Mouse (Mus musculus): ENCODE data around the gene Tap2. TPM values are rescaled to one million over a fixed set of nuclear protein-coding genes. Genes with fewer than 3 reads are reported as not detected.
"Not testable (repeated sequence)": the region's sequence is repeated elsewhere in the genome, so short reads cannot be mapped to it uniquely, and the experiment has no call there.

The Tap2 gene
- total and polyA plus RNA-seq, 3 experiments = 54.8 to 121 (median 110) TPM

GRCm38 (mm10) chr17:34218675-34219074, 15.3 kb downstream of the Tap2 start:
- TF ChIP-seq KAT2A (IDR thresholded peaks at IDR 0.05; ENCODE audit: insufficient replicate concordance, low read length) = no peak
- Histone ChIP-seq H3K9me3 (replicated peaks; ENCODE audit: low read length) (no peaks in the 10 kb centered on the region), H3K27ac (ENCODE audit: insufficient read depth, low read depth) (no peak overlapping the region), H3K4me1 (ENCODE audit: control insufficient read depth in 1 of 2, insufficient read depth in 2 of 2) (peaks cover 0 to 6% of the 10 kb centered on the region in 2 experiments; a peak in 2 of 4 replicates), H3K4me2 (ENCODE audit: insufficient read depth, low read depth, poor library complexity, severe bottlenecking) (no peak overlapping the region), H3K36me3 (replicated peaks in 1 of 2; ENCODE audit: control insufficient read depth in 1 of 2, insufficient read depth in 1 of 2, low read length in 1 of 2) (peaks cover 36 to 51% of the 10 kb centered on the region in 2 experiments), H3K4me3 (replicated peaks in 1 of 3; ENCODE audit: low read depth in 2 of 3, low read length in 2 of 3, poor library complexity in 1 of 3) (no peak overlapping the region), H3K79me2 (replicated peaks; ENCODE audit: control insufficient read depth, extremely low read depth, insufficient read depth, poor library complexity, severe bottlenecking) (0 out of 2 replicates have a peak, but pooled peaks cover 3% of the 10 kb centered on the region), H3K9ac (ENCODE audit: insufficient read depth, low read depth) (no peak overlapping the region), H3K27me3 (replicated peaks) (no peaks in the 10 kb centered on the region)
- DNase-seq (ENCODE audit: extremely low read depth) = no peak
- in situ Hi-C loops (cut with MboI; ENCODE audit: low pct_ligation_motif_present, low pct_unique_long_range_greater_than_20kb, low sequenced_read_pairs) (no loop called here), dilution Hi-C loops (cut with MboI; ENCODE audit: extremely low pct_ligation_motif_present, extremely low pct_unique_long_range_greater_than_20kb, low sequenced_read_pairs) (no loop called here)

- dilution Hi-C loops (cut with MboI; ENCODE audit: extremely low pct_ligation_motif_present, extremely low pct_unique_long_range_greater_than_20kb, low sequenced_read_pairs); H3K27ac ChIP-seq (ENCODE audit: insufficient read depth, low read depth); H3K9ac ChIP-seq (ENCODE audit: insufficient read depth, low read depth); H3K4me2 ChIP-seq (ENCODE audit: insufficient read depth, low read depth, poor library complexity, severe bottlenecking); in situ Hi-C loops (cut with MboI; ENCODE audit: low pct_ligation_motif_present, low pct_unique_long_range_greater_than_20kb, low sequenced_read_pairs); H3K4me3 ChIP-seq (replicated peaks in 1 of 3; ENCODE audit: low read depth in 2 of 3, low read length in 2 of 3, poor library complexity in 1 of 3); H3K9me3 ChIP-seq (replicated peaks; ENCODE audit: low read length); H3K79me2 ChIP-seq (replicated peaks; ENCODE audit: control insufficient read depth, extremely low read depth, insufficient read depth, poor library complexity, severe bottlenecking); H3K4me1 ChIP-seq (ENCODE audit: control insufficient read depth in 1 of 2, insufficient read depth in 2 of 2); H3K27me3 ChIP-seq (replicated peaks): not testable (repeated sequence)
- H3K36me3 ChIP-seq (replicated peaks in 1 of 2; ENCODE audit: control insufficient read depth in 1 of 2, insufficient read depth in 1 of 2, low read length in 1 of 2) = peaks cover 32 to 47% of the 10 kb centered on the region in 2 experiments
- peak; percentile 33 for TF ChIP-seq RAD21 (IDR thresholded peaks at IDR 0.05; ENCODE audit: low read depth, low read length)
- peak; percentile 49 for TF ChIP-seq SMC3 (IDR thresholded peaks at IDR 0.05; ENCODE audit: low read depth, low read length)
- peak; percentile 25 to 60; a peak in 3 of 4 replicates for TF ChIP-seq CTCF (conservative IDR thresholded peaks at IDR 0.05 in 1 of 2, IDR thresholded peaks at IDR 0.05 in 1 of 2; ENCODE audit: low read depth in 2 of 2, low read length in 2 of 2)
- DNase-seq (ENCODE audit: extremely low read depth) = peak; percentile 55
Measured at GRCm38 (mm10) chr17:34219096-34219495, 15.8 kb downstream of the Tap2 start.

- in situ Hi-C loops (cut with MboI; ENCODE audit: low pct_ligation_motif_present, low pct_unique_long_range_greater_than_20kb, low sequenced_read_pairs); H3K9me3 ChIP-seq (replicated peaks; ENCODE audit: low read length); dilution Hi-C loops (cut with MboI; ENCODE audit: extremely low pct_ligation_motif_present, extremely low pct_unique_long_range_greater_than_20kb, low sequenced_read_pairs); H3K4me2 ChIP-seq (ENCODE audit: insufficient read depth, low read depth, poor library complexity, severe bottlenecking); H3K27me3 ChIP-seq (replicated peaks); H3K27ac ChIP-seq (ENCODE audit: insufficient read depth, low read depth); H3K4me1 ChIP-seq (ENCODE audit: control insufficient read depth in 1 of 2, insufficient read depth in 2 of 2); H3K9ac ChIP-seq (ENCODE audit: insufficient read depth, low read depth); DNase-seq (ENCODE audit: extremely low read depth); H3K79me2 ChIP-seq (replicated peaks; ENCODE audit: control insufficient read depth, extremely low read depth, insufficient read depth, poor library complexity, severe bottlenecking); H3K4me3 ChIP-seq (replicated peaks in 1 of 3; ENCODE audit: low read depth in 2 of 3, low read length in 2 of 3, poor library complexity in 1 of 3): not testable (repeated sequence)
- peaks cover 25 to 40% of the 10 kb centered on the region in 2 experiments for H3K36me3 ChIP-seq (replicated peaks in 1 of 2; ENCODE audit: control insufficient read depth in 1 of 2, insufficient read depth in 1 of 2, low read length in 1 of 2)
Measured at GRCm38 (mm10) chr17:34219801-34220200, 16.5 kb downstream of the Tap2 start.

GRCm38 (mm10) chr17:34220401-34220800, 17.1 kb downstream of the Tap2 start:
- H3K79me2 ChIP-seq (replicated peaks; ENCODE audit: control insufficient read depth, extremely low read depth, insufficient read depth, poor library complexity, severe bottlenecking); H3K4me3 ChIP-seq (replicated peaks in 1 of 3; ENCODE audit: low read depth in 2 of 3, low read length in 2 of 3, poor library complexity in 1 of 3); DNase-seq (ENCODE audit: extremely low read depth); in situ Hi-C loops (cut with MboI; ENCODE audit: low pct_ligation_motif_present, low pct_unique_long_range_greater_than_20kb, low sequenced_read_pairs); H3K27me3 ChIP-seq (replicated peaks); H3K27ac ChIP-seq (ENCODE audit: insufficient read depth, low read depth); H3K4me1 ChIP-seq (ENCODE audit: control insufficient read depth in 1 of 2, insufficient read depth in 2 of 2); dilution Hi-C loops (cut with MboI; ENCODE audit: extremely low pct_ligation_motif_present, extremely low pct_unique_long_range_greater_than_20kb, low sequenced_read_pairs); H3K9me3 ChIP-seq (replicated peaks; ENCODE audit: low read length); H3K9ac ChIP-seq (ENCODE audit: insufficient read depth, low read depth); H3K4me2 ChIP-seq (ENCODE audit: insufficient read depth, low read depth, poor library complexity, severe bottlenecking): not testable (repeated sequence)
- H3K36me3 ChIP-seq (replicated peaks in 1 of 2; ENCODE audit: control insufficient read depth in 1 of 2, insufficient read depth in 1 of 2, low read length in 1 of 2) = peaks cover 22 to 34% of the 10 kb centered on the region in 2 experiments

Measured in CH12.LX (cell line).